Mouse (Mus musculus): ENCODE results near the gene Scrt2. TPM values are rescaled to one million over a fixed set of nuclear protein-coding genes. Genes with fewer than 3 reads are reported as not detected.
A peak's percentile ranks its signal among the peaks of the same experiment; 100 is the strongest.

The Scrt2 gene
- polyA plus RNA-seq, 1 experiment, result not detected

GRCm38 (mm10) chr2:152097916-152098315 lies 16.6 kb downstream of the Scrt2 start:
- Histone ChIP-seq H3K9me3 (ENCODE audit: control insufficient read depth, low read length) (peaks cover 4% of the 10 kb centered on the region; the same call in 1 of the 2 replicates), H3K4me1 (ENCODE audit: control insufficient read depth) (peaks cover 6% of the 10 kb centered on the region), H3K4me3 (replicated peaks) (no peak overlapping the region), H3K27me3 (ENCODE audit: control insufficient read depth) (peaks cover 91% of the 10 kb centered on the region), H3K36me3 (ENCODE audit: control insufficient read depth) (no peaks in the 10 kb centered on the region)
- TF ChIP-seq TAL1 (IDR thresholded peaks at IDR 0.05; ENCODE audit: low read length) (no peak), GATA1 (IDR thresholded peaks at IDR 0.05; ENCODE audit: low read length) (no peak)

GRCm38 (mm10) chr2:152099538-152099937 lies 18.2 kb downstream of the Scrt2 start:
- H3K9me3 ChIP-seq (ENCODE audit: control insufficient read depth, low read length), result no peaks in the 10 kb centered on the region; the same call in 1 of the 2 replicates
- H3K4me3 ChIP-seq (replicated peaks), result no peak overlapping the region
- H3K27me3 ChIP-seq (ENCODE audit: control insufficient read depth), result peaks cover 83% of the 10 kb centered on the region
- H3K4me1 ChIP-seq (ENCODE audit: control insufficient read depth), result peaks cover 5% of the 10 kb centered on the region
- H3K36me3 ChIP-seq (ENCODE audit: control insufficient read depth), result no peaks in the 10 kb centered on the region
- TF ChIP-seq GATA1 (IDR thresholded peaks at IDR 0.05; ENCODE audit: low read length) (no peak), TAL1 (IDR thresholded peaks at IDR 0.05; ENCODE audit: low read length) (no peak)

GRCm38 (mm10) chr2:152101761-152102160 lies 20.4 kb downstream of the Scrt2 start:
- Histone ChIP-seq H3K4me1 (ENCODE audit: control insufficient read depth) (peaks cover 21% of the 10 kb centered on the region), H3K9me3 (ENCODE audit: control insufficient read depth, low read length) (no peaks in the 10 kb centered on the region; the same call in 1 of the 2 replicates), H3K36me3 (ENCODE audit: control insufficient read depth) (peaks cover 6% of the 10 kb centered on the region), H3K27me3 (ENCODE audit: control insufficient read depth) (peaks cover 61% of the 10 kb centered on the region), H3K4me3 (replicated peaks) (no peak overlapping the region)
- TF ChIP-seq TAL1 (IDR thresholded peaks at IDR 0.05; ENCODE audit: low read length) (no peak), GATA1 (IDR thresholded peaks at IDR 0.05; ENCODE audit: low read length) (no peak)

GRCm38 (mm10) chr2:152102369-152102768 lies 21.0 kb downstream of the Scrt2 start:
- Histone ChIP-seq H3K27me3 (ENCODE audit: control insufficient read depth) (peaks cover 55% of the 10 kb centered on the region), H3K4me1 (ENCODE audit: control insufficient read depth) (peaks cover 26% of the 10 kb centered on the region), H3K4me3 (replicated peaks) (no peak overlapping the region), H3K9me3 (ENCODE audit: control insufficient read depth, low read length) (peaks cover under 1% of the 10 kb centered on the region), H3K36me3 (ENCODE audit: control insufficient read depth) (peaks cover 12% of the 10 kb centered on the region)
- no peak for TF ChIP-seq GATA1 (IDR thresholded peaks at IDR 0.05; ENCODE audit: low read length)
- TF ChIP-seq TAL1 (IDR thresholded peaks at IDR 0.05; ENCODE audit: low read length), result no peak

- no peak for TF ChIP-seq TAL1 (IDR thresholded peaks at IDR 0.05; ENCODE audit: low read length)
- no peak for TF ChIP-seq GATA1 (IDR thresholded peaks at IDR 0.05; ENCODE audit: low read length)
- peak overlapping the region; percentile 85 for H3K4me3 ChIP-seq (replicated peaks)
- H3K27me3 ChIP-seq (ENCODE audit: control insufficient read depth), result peaks cover 36% of the 10 kb centered on the region
- H3K36me3 ChIP-seq (ENCODE audit: control insufficient read depth), result peaks cover 37% of the 10 kb centered on the region
- H3K4me1 ChIP-seq (ENCODE audit: control insufficient read depth), result peaks cover 41% of the 10 kb centered on the region
- H3K9me3 ChIP-seq (ENCODE audit: control insufficient read depth, low read length), result peaks cover 2% of the 10 kb centered on the region
Measured at GRCm38 (mm10) chr2:152104711-152105317, 23.5 kb downstream of the Scrt2 start.

GRCm38 (mm10) chr2:152105318-152106224 lies 24.2 kb downstream of the Scrt2 start, which contains the start of gene Srxn1:
TSS of gene Srxn1 (plus strand) at chr2:152105516.
- TF ChIP-seq TAL1 (IDR thresholded peaks at IDR 0.05; ENCODE audit: low read length) (no peak), GATA1 (IDR thresholded peaks at IDR 0.05; ENCODE audit: low read length) (no peak)
- Histone ChIP-seq H3K27me3 (ENCODE audit: control insufficient read depth) (peaks cover 30% of the 10 kb centered on the region), H3K9me3 (ENCODE audit: control insufficient read depth, low read length) (peaks cover 2% of the 10 kb centered on the region)

GRCm38 (mm10) chr2:152106225-152106595 lies 24.9 kb downstream of the Scrt2 start:
- H3K4me3 ChIP-seq (replicated peaks), result peak overlapping the region; percentile 85
- H3K4me1 ChIP-seq (ENCODE audit: control insufficient read depth), result peaks cover 43% of the 10 kb centered on the region
- peaks cover 2% of the 10 kb centered on the region for H3K9me3 ChIP-seq (ENCODE audit: control insufficient read depth, low read length)
- TF ChIP-seq TAL1 (IDR thresholded peaks at IDR 0.05; ENCODE audit: low read length), result no peak
- no peak for TF ChIP-seq GATA1 (IDR thresholded peaks at IDR 0.05; ENCODE audit: low read length)
- H3K27me3 ChIP-seq (ENCODE audit: control insufficient read depth), result peaks cover 25% of the 10 kb centered on the region
- peaks cover 51% of the 10 kb centered on the region for H3K36me3 ChIP-seq (ENCODE audit: control insufficient read depth)

More at GRCm38 (mm10) chr2:152105318-152106224, 24.2 kb downstream of the Scrt2 start, which contains the start of gene Srxn1:
- Histone ChIP-seq H3K4me1 (ENCODE audit: control insufficient read depth) (peaks cover 41% of the 10 kb centered on the region), H3K4me3 (replicated peaks) (peak within 1 kb of the TSS; percentile 85), H3K36me3 (ENCODE audit: control insufficient read depth) (peaks cover 44% of the 10 kb centered on the region)

- H3K27me3 ChIP-seq (ENCODE audit: control insufficient read depth), result peaks cover 21% of the 10 kb centered on the region
- H3K4me1 ChIP-seq (ENCODE audit: control insufficient read depth), result peaks cover 45% of the 10 kb centered on the region
- TF ChIP-seq TAL1 (IDR thresholded peaks at IDR 0.05; ENCODE audit: low read length), result no peak
- TF ChIP-seq GATA1 (IDR thresholded peaks at IDR 0.05; ENCODE audit: low read length), result no peak
- H3K36me3 ChIP-seq (ENCODE audit: control insufficient read depth), result peaks cover 55% of the 10 kb centered on the region
- peak overlapping the region; percentile 85 for H3K4me3 ChIP-seq (replicated peaks)
- H3K9me3 ChIP-seq (ENCODE audit: control insufficient read depth, low read length), result peaks cover 2% of the 10 kb centered on the region
Measured at GRCm38 (mm10) chr2:152106597-152106996, 25.3 kb downstream of the Scrt2 start.

- TF ChIP-seq GATA1 (IDR thresholded peaks at IDR 0.05; ENCODE audit: low read length) (no peak), TAL1 (IDR thresholded peaks at IDR 0.05; ENCODE audit: low read length) (no peak)
- H3K4me1 ChIP-seq (ENCODE audit: control insufficient read depth), result peaks cover 58% of the 10 kb centered on the region
Measured at GRCm38 (mm10) chr2:152108702-152109101, 27.4 kb downstream of the Scrt2 start.

More at GRCm38 (mm10) chr2:152108702-152109101, 27.4 kb downstream of the Scrt2 start:
- Histone ChIP-seq H3K27me3 (ENCODE audit: control insufficient read depth) (peaks cover under 1% of the 10 kb centered on the region), H3K4me3 (replicated peaks) (no peak overlapping the region), H3K36me3 (ENCODE audit: control insufficient read depth) (peaks cover 57% of the 10 kb centered on the region), H3K9me3 (ENCODE audit: control insufficient read depth, low read length) (peaks cover 2% of the 10 kb centered on the region; the same call in 1 of the 2 replicates)

Measured in erythroblast, embryonic 14.5 days (primary cell).